Mouse (Mus musculus): Measurements from ENCODE around the gene Fbxo46. TPM values are rescaled to one million over a fixed set of nuclear protein-coding genes. Genes with fewer than 3 reads are reported as not detected.
"Not testable (repeated sequence)": the region's sequence is repeated elsewhere in the genome, so short reads cannot be mapped to it uniquely, and the experiment has no call there.

Gene Fbxo46
- 4.8 and 5.1 TPM in 2 replicates for polyA plus RNA-seq (2015; fragmentation: Nextera tagmentation; extraction: Ambion mirVana)

DNA sequence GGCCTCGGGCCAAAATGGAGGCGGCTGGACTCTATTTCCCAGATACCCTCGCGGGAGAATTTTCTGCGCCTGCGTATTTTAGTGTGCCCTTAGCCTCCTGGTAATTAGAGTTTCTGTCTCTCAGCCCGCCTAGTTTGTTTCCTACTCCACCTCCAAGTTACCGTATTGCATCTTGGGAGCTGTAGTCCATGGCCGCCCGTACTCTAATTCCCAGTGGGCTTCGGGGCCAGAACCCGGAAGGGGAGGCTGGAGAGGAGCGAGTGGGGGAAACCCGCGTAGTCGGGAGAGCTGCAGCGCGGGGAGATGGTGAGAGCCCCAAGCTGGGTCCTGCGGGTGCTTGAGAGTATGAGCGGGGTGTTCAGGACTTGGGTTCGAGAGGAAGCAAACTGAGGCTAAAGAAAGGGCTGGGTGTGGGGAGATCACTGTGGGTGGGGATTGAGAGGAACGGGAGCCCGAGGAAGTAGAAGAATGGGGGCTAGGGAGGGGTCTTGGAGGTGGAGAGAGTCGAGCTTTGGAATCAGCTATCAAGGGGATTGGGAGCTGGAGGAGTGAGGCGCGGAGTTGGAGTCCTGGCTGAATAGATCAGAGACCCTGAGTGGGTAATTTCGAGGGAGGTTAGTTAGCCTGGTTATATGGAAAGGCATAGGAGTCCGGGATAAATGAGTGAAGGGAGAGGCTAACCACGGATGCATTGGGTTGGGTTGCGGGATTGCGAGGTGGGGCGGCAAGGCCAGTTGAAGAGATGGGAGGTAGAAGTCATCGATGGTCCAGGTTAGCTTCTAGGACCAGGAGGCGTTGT is at the start of gene Fbxo46:
Gene Fbxo46 (plus strand): TSS at position 229 of the 799 bp plus-strand sequence.
- Histone ChIP-seq H3K36me3 (ENCODE audit: control insufficient read depth, insufficient read depth) (no peaks in the 10 kb centered on the region), H3K4me2 (replicated peaks; ENCODE audit: low read depth) (peak within 1 kb of the TSS; percentile 79), H3K4me1 (replicated peaks; ENCODE audit: control insufficient read depth, insufficient read depth, low read length) (0 out of 2 replicates have a peak, but pooled peaks cover 3% of the 10 kb centered on the region), H3K4me3 (ENCODE audit: low read depth, low read length) (peak within 1 kb of the TSS; percentile 62), H3K27ac (ENCODE audit: low read depth, low read length) (no peak within 1 kb of the TSS), H3K9me3 (ENCODE audit: control insufficient read depth) (no peaks in the 10 kb centered on the region), H3K9ac (ENCODE audit: low read depth, low read length) (peak within 1 kb of the TSS; percentile 48), H3K27me3 (replicated peaks; ENCODE audit: control insufficient read depth, insufficient read depth, low read length) (peaks cover 4% of the 10 kb centered on the region; the same call in 1 of the 2 replicates)
- no peak for TF ChIP-seq CTCF (IDR thresholded peaks at IDR 0.05; ENCODE audit: low read depth)
- ATAC-seq: peak; percentile 91
- WGBS: 2% methylated on average over 34 of the region's 34 CpGs

DNA sequence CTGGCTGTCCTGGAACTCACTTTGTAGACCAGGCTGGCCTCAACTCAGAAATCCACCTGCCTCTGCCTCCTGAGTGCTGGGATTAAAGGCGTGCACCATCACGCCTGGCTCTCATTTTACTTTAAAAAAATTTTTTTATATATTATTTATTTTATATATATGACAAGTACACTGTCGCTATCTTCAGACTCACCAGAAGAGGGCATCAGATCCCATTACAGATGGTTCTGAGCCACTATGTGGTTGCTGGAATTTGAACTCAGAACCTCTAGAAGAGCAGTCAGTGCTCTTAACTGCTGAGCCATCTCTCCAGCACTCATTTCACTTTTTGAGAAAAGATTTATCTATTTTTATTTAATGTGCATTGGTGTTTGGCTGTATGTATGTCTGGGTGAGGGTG is 48.6 kb upstream of the Fbxo46 start:
- not testable (repeated sequence) for ATAC-seq; H3K27ac ChIP-seq (ENCODE audit: low read depth, low read length)
- 49% methylated on average over 3 of the region's 3 CpGs for WGBS

DNA sequence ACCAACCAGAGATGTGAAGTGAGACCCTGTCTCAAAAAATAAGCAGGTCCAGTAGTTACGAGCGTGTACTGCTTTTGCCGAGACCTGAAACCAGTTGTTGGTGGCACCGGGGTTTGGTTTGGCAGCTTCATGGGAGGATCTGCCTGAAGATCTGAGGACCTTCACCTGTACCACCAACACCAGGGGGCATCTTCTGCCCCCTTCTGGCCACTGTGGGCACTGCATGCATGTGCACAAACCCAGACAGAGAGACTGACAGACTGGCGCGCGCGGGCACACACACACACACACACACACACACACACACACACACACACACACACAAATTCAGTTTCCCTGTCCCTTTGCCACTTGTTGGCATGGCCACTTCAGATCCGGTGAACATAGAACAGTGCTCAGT is 46.2 kb upstream of the Fbxo46 start:
- peak; percentile 73 for TF ChIP-seq CTCF (IDR thresholded peaks at IDR 0.05; ENCODE audit: low read depth)
- ATAC-seq: no peak
- WGBS: 74% methylated on average over 9 of the region's 9 CpGs
- H3K27me3 ChIP-seq (replicated peaks; ENCODE audit: control insufficient read depth, insufficient read depth, low read length): 0 out of 2 replicates have a peak, but pooled peaks cover 4% of the 10 kb centered on the region
- H3K4me3 ChIP-seq (ENCODE audit: low read depth, low read length): no peak overlapping the region
- 0 out of 2 replicates have a peak, but pooled peaks cover 6% of the 10 kb centered on the region for H3K36me3 ChIP-seq (ENCODE audit: control insufficient read depth, insufficient read depth)
- H3K9ac ChIP-seq (ENCODE audit: low read depth, low read length): no peak overlapping the region
- H3K27ac ChIP-seq (ENCODE audit: low read depth, low read length): no peak overlapping the region
- no peaks in the 10 kb centered on the region for H3K4me1 ChIP-seq (replicated peaks; ENCODE audit: control insufficient read depth, insufficient read depth, low read length)
- no peaks in the 10 kb centered on the region for H3K9me3 ChIP-seq (ENCODE audit: control insufficient read depth)
- H3K4me2 ChIP-seq (replicated peaks; ENCODE audit: low read depth): no peak overlapping the region

More for the DNA sequence above, 48.6 kb upstream of the Fbxo46 start:
- H3K9ac ChIP-seq (ENCODE audit: low read depth, low read length); H3K36me3 ChIP-seq (ENCODE audit: control insufficient read depth, insufficient read depth); H3K4me1 ChIP-seq (replicated peaks; ENCODE audit: control insufficient read depth, insufficient read depth, low read length); H3K9me3 ChIP-seq (ENCODE audit: control insufficient read depth); H3K4me2 ChIP-seq (replicated peaks; ENCODE audit: low read depth); H3K4me3 ChIP-seq (ENCODE audit: low read depth, low read length): not testable (repeated sequence)
- peaks cover 17% of the 10 kb centered on the region; the same call in 1 of the 2 replicates for H3K27me3 ChIP-seq (replicated peaks; ENCODE audit: control insufficient read depth, insufficient read depth, low read length)
- TF ChIP-seq CTCF (IDR thresholded peaks at IDR 0.05; ENCODE audit: low read depth): peak; percentile 49

DNA sequence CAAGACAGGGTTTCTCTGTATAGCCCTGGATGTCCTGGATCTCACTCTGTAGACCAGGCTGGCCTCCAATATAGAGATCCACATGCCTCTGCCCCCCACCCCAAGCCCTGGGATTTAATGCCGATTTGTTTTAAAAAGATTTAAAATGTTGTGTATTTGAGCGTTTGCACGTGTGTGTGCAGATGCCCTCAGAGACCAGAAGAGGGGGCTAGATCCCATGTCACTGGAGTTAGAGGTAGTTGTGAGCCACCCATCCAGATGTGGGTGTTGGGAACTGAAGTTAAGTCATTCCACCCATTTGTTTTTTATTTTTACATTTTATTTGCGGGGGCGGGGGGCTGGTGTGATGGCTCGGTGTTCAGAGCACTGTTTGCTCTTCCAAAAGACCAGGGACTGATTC is 45.2 kb upstream of the Fbxo46 start:
- WGBS: 94% methylated on average over 6 of the region's 6 CpGs
- H3K9me3 ChIP-seq (ENCODE audit: control insufficient read depth): no peaks in the 10 kb centered on the region
- ATAC-seq: no peak
- no peak overlapping the region for H3K9ac ChIP-seq (ENCODE audit: low read depth, low read length)
- no peak overlapping the region for H3K27ac ChIP-seq (ENCODE audit: low read depth, low read length)
- 0 out of 2 replicates have a peak, but pooled peaks cover 4% of the 10 kb centered on the region for H3K27me3 ChIP-seq (replicated peaks; ENCODE audit: control insufficient read depth, insufficient read depth, low read length)
- H3K4me1 ChIP-seq (replicated peaks; ENCODE audit: control insufficient read depth, insufficient read depth, low read length): no peaks in the 10 kb centered on the region
- H3K36me3 ChIP-seq (ENCODE audit: control insufficient read depth, insufficient read depth): peaks cover 11% of the 10 kb centered on the region; the same call in 1 of the 2 replicates
- TF ChIP-seq CTCF (IDR thresholded peaks at IDR 0.05; ENCODE audit: low read depth): peak; percentile 26; the same call in 1 of the 2 replicates
- no peak overlapping the region for H3K4me2 ChIP-seq (replicated peaks; ENCODE audit: low read depth)
- no peak overlapping the region for H3K4me3 ChIP-seq (ENCODE audit: low read depth, low read length)

DNA sequence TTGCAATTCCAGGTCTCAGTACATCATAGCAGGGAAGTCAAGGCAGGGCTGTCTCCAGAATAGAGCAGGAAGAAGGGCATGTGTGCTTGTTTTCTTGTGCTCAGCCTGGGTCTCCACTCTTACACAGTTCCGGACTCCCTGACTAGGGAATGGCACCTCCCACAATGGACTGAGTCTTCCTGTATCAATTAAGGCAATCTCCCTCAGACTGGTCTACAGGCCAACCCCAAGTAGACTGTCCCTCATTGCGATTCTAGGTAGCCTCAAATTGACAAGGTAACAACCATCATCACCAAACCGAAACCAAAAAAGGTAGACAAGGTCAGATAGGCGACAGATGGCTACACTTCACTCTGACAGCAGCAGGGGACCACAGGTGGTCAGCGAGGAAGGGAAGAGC is 44.4 kb upstream of the Fbxo46 start:
- WGBS: 53% methylated on average over 5 of the region's 5 CpGs
- Histone ChIP-seq H3K4me2 (replicated peaks; ENCODE audit: low read depth) (peak overlapping the region; percentile 91), H3K27ac (ENCODE audit: low read depth, low read length) (no peak overlapping the region), H3K9me3 (ENCODE audit: control insufficient read depth) (no peaks in the 10 kb centered on the region), H3K27me3 (replicated peaks; ENCODE audit: control insufficient read depth, insufficient read depth, low read length) (0 out of 2 replicates have a peak, but pooled peaks cover 4% of the 10 kb centered on the region), H3K36me3 (ENCODE audit: control insufficient read depth, insufficient read depth) (peaks cover 16% of the 10 kb centered on the region), H3K4me1 (replicated peaks; ENCODE audit: control insufficient read depth, insufficient read depth, low read length) (no peaks in the 10 kb centered on the region), H3K4me3 (ENCODE audit: low read depth, low read length) (peak overlapping the region; percentile 74), H3K9ac (ENCODE audit: low read depth, low read length) (no peak overlapping the region)
- no peak for TF ChIP-seq CTCF (IDR thresholded peaks at IDR 0.05; ENCODE audit: low read depth)
- ATAC-seq: no peak

DNA sequence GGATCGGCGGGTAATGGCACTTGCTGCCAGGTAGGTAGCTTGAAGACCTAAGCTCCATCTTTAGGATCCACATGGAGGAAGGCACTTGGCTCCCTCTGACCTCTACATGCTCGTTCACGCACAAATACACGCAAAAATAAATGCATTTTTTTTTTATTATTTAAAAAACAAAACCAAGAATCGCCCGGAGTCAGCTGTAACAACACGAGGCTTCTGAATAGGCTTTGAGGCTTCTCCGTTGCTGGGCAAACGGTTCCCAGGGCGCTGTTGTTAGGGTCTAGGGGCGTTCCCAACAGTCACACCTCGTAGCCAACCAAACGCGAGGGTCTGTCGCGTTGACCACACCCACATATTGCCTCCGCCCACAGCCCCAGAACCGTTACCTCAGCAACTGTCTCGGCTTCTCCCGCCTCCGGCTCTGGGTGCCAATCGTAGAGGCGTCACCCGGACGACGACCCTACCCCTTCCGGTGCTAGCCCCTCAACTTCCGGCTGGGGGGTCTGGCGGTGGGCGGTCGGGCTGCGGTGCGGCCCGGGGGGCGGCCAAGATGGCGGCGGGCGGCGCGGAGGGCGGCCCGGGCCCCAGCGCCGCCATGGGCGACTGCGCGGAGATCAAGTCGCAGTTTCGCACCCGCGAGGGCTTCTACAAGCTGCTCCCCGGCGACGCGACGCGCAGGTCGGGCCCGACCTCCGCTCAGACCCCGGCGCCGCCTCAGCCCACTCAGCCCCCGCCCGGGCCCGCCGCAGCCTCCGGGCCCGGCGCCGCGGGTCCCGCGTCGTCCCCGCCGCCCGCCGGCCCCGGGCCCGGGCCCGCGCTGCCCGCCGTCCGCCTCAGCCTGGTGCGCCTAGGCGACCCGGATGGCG is 43.7 kb upstream of the Fbxo46 start, which contains the start of gene Dmwd:
Gene Dmwd (plus strand): TSS at position 505 of the 863 bp plus-strand sequence.
- H3K9ac ChIP-seq (ENCODE audit: low read depth, low read length): peak within 1 kb of the TSS; percentile 89
- ATAC-seq: peak; percentile 86
- H3K9me3 ChIP-seq (ENCODE audit: control insufficient read depth): no peaks in the 10 kb centered on the region
- no peak for TF ChIP-seq CTCF (IDR thresholded peaks at IDR 0.05; ENCODE audit: low read depth)
- peak within 1 kb of the TSS; percentile 58 for H3K27ac ChIP-seq (ENCODE audit: low read depth, low read length)
- H3K4me1 ChIP-seq (replicated peaks; ENCODE audit: control insufficient read depth, insufficient read depth, low read length): no peaks in the 10 kb centered on the region
- WGBS: 1% methylated on average over 81 of the region's 91 CpGs
- peaks cover 23% of the 10 kb centered on the region for H3K36me3 ChIP-seq (ENCODE audit: control insufficient read depth, insufficient read depth)
- H3K4me3 ChIP-seq (ENCODE audit: low read depth, low read length): peak within 1 kb of the TSS; percentile 74
- 0 out of 2 replicates have a peak, but pooled peaks cover 4% of the 10 kb centered on the region for H3K27me3 ChIP-seq (replicated peaks; ENCODE audit: control insufficient read depth, insufficient read depth, low read length)
- H3K4me2 ChIP-seq (replicated peaks; ENCODE audit: low read depth): peak within 1 kb of the TSS; percentile 91

All from intestine, postnatal 0 days (tissue).